Mouse (Mus musculus): ENCODE data around the gene Oas3. TPM values are rescaled to one million over a fixed set of nuclear protein-coding genes. Genes with fewer than 3 reads are reported as not detected.

The Oas3 gene
- polyA plus RNA-seq, 2 experiments, result 0.23 to 0.31 TPM

- WGBS (ENCODE audit: insufficient replicate concordance), result 3% methylated on average over 16 of the region's 16 CpGs
- no peak for ATAC-seq (ENCODE audit: insufficient read depth)
- H3K27me3 ChIP-seq (ENCODE audit: control insufficient read depth, insufficient read depth, low read length), result peaks cover 34% of the 10 kb centered on the region
Observed at GRCm38 (mm10) chr5:120714314-120714713, 63.1 kb downstream of the Oas3 start.

GRCm38 (mm10) chr5:120712721-120713120 is 64.7 kb downstream of the Oas3 start:
- DNase-seq (ENCODE audit: low read depth in 3 of 3, low spot score in 3 of 3) (no peak), ATAC-seq (ENCODE audit: insufficient read depth) (no peak)
- Histone ChIP-seq H3K4me2 (ENCODE audit: low read depth) (no peak overlapping the region), H3K27me3 (ENCODE audit: control insufficient read depth, insufficient read depth, low read length) (peaks cover 34% of the 10 kb centered on the region), H3K4me3 (ENCODE audit: insufficient read depth in 1 of 2, low read depth in 2 of 2, low read length in 2 of 2) (no peak overlapping the region), H3K9ac (replicated peaks) (no peak overlapping the region), H3K27ac (no peak overlapping the region), H3K36me3 (replicated peaks; ENCODE audit: control insufficient read depth, insufficient read depth, low read depth) (no peaks in the 10 kb centered on the region), H3K4me1 (replicated peaks; ENCODE audit: control insufficient read depth in 2 of 2, insufficient read depth in 2 of 2, low read length in 1 of 2) (no peaks in the 10 kb centered on the region), H3K9me3 (ENCODE audit: control insufficient read depth, low read length) (no peaks in the 10 kb centered on the region)
- TF ChIP-seq EP300 (IDR thresholded peaks at IDR 0.05; ENCODE audit: low read depth) (no peak), CTCF (IDR thresholded peaks at IDR 0.05; ENCODE audit: low read depth) (no peak)
- WGBS (ENCODE audit: insufficient replicate concordance), result 65% methylated on average over 8 of the region's 8 CpGs

More at GRCm38 (mm10) chr5:120714314-120714713, 63.1 kb downstream of the Oas3 start:
- H3K9me3 ChIP-seq (ENCODE audit: control insufficient read depth, low read length), result no peaks in the 10 kb centered on the region
- H3K36me3 ChIP-seq (replicated peaks; ENCODE audit: control insufficient read depth, insufficient read depth, low read depth), result no peaks in the 10 kb centered on the region
- no peak overlapping the region for H3K9ac ChIP-seq (replicated peaks)
- TF ChIP-seq EP300 (IDR thresholded peaks at IDR 0.05; ENCODE audit: low read depth) (no peak), CTCF (IDR thresholded peaks at IDR 0.05; ENCODE audit: low read depth) (peak; percentile 92)
- no peaks in the 10 kb centered on the region for H3K4me1 ChIP-seq (replicated peaks; ENCODE audit: control insufficient read depth in 2 of 2, insufficient read depth in 2 of 2, low read length in 1 of 2)
- no peak overlapping the region for H3K27ac ChIP-seq
- no peak overlapping the region for H3K4me2 ChIP-seq (ENCODE audit: low read depth)
- DNase-seq (ENCODE audit: low read depth in 3 of 3, low spot score in 3 of 3), result peak in 1 of 3 experiments; percentile 9
- no peak overlapping the region for H3K4me3 ChIP-seq (ENCODE audit: insufficient read depth in 1 of 2, low read depth in 2 of 2, low read length in 2 of 2)

DNA sequence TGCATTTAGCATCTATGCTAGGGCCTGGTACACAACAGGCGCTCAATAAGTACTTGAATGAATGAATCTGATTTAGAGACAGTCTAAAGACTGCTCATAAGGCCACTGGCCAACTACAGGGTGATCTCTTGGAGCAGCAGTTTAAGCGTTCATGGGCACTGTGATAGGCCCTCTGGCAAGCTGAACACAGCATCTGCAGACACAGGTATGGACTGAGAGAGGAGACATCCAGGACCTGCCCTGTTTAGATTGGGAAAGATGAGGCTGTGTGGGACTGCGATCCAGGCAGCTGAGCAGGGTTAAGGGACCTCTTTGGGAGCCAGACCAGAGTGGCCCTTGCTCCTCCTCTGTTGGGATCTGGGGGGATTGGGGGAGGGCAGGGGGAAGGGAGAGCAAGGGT is 65.6 kb downstream of the Oas3 start, which contains the start of gene Dtx1:
Gene Dtx1, minus strand, starts transcription at position 101 of the 400 bp plus-strand sequence.
- Histone ChIP-seq H3K9me3 (ENCODE audit: control insufficient read depth, low read length) (no peaks in the 10 kb centered on the region), H3K36me3 (replicated peaks; ENCODE audit: control insufficient read depth, insufficient read depth, low read depth) (no peaks in the 10 kb centered on the region), H3K9ac (replicated peaks) (no peak within 1 kb of the TSS)

GRCm38 (mm10) chr5:120711416-120711815 is 66.0 kb downstream of the Oas3 start:
- 4% methylated on average over 43 of the region's 43 CpGs for WGBS (ENCODE audit: insufficient replicate concordance)
- Histone ChIP-seq H3K4me2 (ENCODE audit: low read depth) (no peak overlapping the region), H3K27me3 (ENCODE audit: control insufficient read depth, insufficient read depth, low read length) (peaks cover 34% of the 10 kb centered on the region), H3K9me3 (ENCODE audit: control insufficient read depth, low read length) (no peaks in the 10 kb centered on the region), H3K36me3 (replicated peaks; ENCODE audit: control insufficient read depth, insufficient read depth, low read depth) (no peaks in the 10 kb centered on the region), H3K27ac (no peak overlapping the region), H3K4me3 (ENCODE audit: insufficient read depth in 1 of 2, low read depth in 2 of 2, low read length in 2 of 2) (no peak overlapping the region), H3K4me1 (replicated peaks; ENCODE audit: control insufficient read depth in 2 of 2, insufficient read depth in 2 of 2, low read length in 1 of 2) (no peaks in the 10 kb centered on the region), H3K9ac (replicated peaks) (no peak overlapping the region)
- no peak for TF ChIP-seq CTCF (IDR thresholded peaks at IDR 0.05; ENCODE audit: low read depth)
- DNase-seq (ENCODE audit: low read depth in 3 of 3, low spot score in 3 of 3) (no peak), ATAC-seq (ENCODE audit: insufficient read depth) (no peak)

More for the DNA sequence above, 65.6 kb downstream of the Oas3 start, which contains the start of gene Dtx1:
- Histone ChIP-seq H3K4me3 (ENCODE audit: insufficient read depth in 1 of 2, low read depth in 2 of 2, low read length in 2 of 2) (no peak within 1 kb of the TSS), H3K4me2 (ENCODE audit: low read depth) (no peak within 1 kb of the TSS), H3K4me1 (replicated peaks; ENCODE audit: control insufficient read depth in 2 of 2, insufficient read depth in 2 of 2, low read length in 1 of 2) (no peaks in the 10 kb centered on the region), H3K27me3 (ENCODE audit: control insufficient read depth, insufficient read depth, low read length) (peaks cover 34% of the 10 kb centered on the region), H3K27ac (no peak within 1 kb of the TSS)
- no peak for ATAC-seq (ENCODE audit: insufficient read depth)
- no peak for TF ChIP-seq EP300 (IDR thresholded peaks at IDR 0.05; ENCODE audit: low read depth)
- TF ChIP-seq CTCF (IDR thresholded peaks at IDR 0.05; ENCODE audit: low read depth), result no peak
- 28% methylated on average over 3 of the region's 3 CpGs for WGBS (ENCODE audit: insufficient replicate concordance)
- no peak for DNase-seq (ENCODE audit: low read depth in 3 of 3, low spot score in 3 of 3)

DNA sequence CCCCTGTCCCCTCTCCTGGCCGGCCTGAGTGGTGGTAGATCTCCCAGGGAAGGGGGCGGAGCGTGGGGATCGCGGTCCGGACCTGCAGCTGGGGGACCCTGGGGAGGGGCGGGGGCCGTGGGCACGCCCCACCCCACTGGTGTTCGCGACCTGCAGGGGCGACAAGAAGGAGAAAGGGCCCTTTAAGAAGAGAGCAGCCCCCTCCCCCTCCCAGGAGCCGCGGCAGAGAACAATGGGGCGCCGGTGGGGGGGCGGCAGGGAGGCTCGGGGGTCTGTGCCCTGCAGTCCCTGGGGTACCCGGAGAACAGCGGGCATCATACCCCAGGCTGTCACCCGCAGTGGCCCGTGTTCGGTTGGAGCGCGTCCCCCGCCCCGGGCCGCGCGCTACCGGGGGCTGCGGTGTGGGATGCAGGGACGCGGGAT is 66.6 kb downstream of the Oas3 start:
- Histone ChIP-seq H3K27ac (no peak overlapping the region), H3K9ac (replicated peaks) (no peak overlapping the region), H3K36me3 (replicated peaks; ENCODE audit: control insufficient read depth, insufficient read depth, low read depth) (no peaks in the 10 kb centered on the region), H3K4me3 (ENCODE audit: insufficient read depth in 1 of 2, low read depth in 2 of 2, low read length in 2 of 2) (no peak overlapping the region), H3K4me1 (replicated peaks; ENCODE audit: control insufficient read depth in 2 of 2, insufficient read depth in 2 of 2, low read length in 1 of 2) (no peaks in the 10 kb centered on the region), H3K9me3 (ENCODE audit: control insufficient read depth, low read length) (no peaks in the 10 kb centered on the region), H3K27me3 (ENCODE audit: control insufficient read depth, insufficient read depth, low read length) (peaks cover 34% of the 10 kb centered on the region), H3K4me2 (ENCODE audit: low read depth) (no peak overlapping the region)
- ATAC-seq (ENCODE audit: insufficient read depth) (no peak), DNase-seq (ENCODE audit: low read depth in 3 of 3, low spot score in 3 of 3) (no peak)
- TF ChIP-seq EP300 (IDR thresholded peaks at IDR 0.05; ENCODE audit: low read depth), result no peak
- no peak for TF ChIP-seq CTCF (IDR thresholded peaks at IDR 0.05; ENCODE audit: low read depth)
- 5% methylated on average over 29 of the region's 34 CpGs for WGBS (ENCODE audit: insufficient replicate concordance)
